Mouse (Mus musculus) hindbrain, embryonic 15.5 days (tissue): ENCODE measurements around the gene Ptprn2. TPM values are rescaled to one million over a fixed set of nuclear protein-coding genes. Genes with fewer than 3 reads are reported as not detected.
A peak's percentile ranks its signal among the peaks of the same experiment; 100 is the strongest.

Experiments
- ATAC-seq: fragments of 200-750 bp; cut with Nextera tagmentation; 2 replicates; pipeline ENCODE4 v1.8.0; 2017; ENCODE audit warnings: low read depth, moderate number of reproducible peaks, moderate TSS enrichment; ENCODE audit not compliant: low FRiP score
- H3K27ac ChIP-seq: fragments of 300-500 bp; sonication (generic); replicated peaks from 2 replicates; pipeline ENCODE4 v1.5.1; 2015; ENCODE audit warnings: mild to moderate bottlenecking, inconsistent platforms
- H3K27me3 ChIP-seq: fragments of 300-500 bp; sonication (generic); 2 replicates; pipeline ENCODE4 v1.6.1; 2015; ENCODE audit warnings: control low read depth, inconsistent platforms
- H3K36me3 ChIP-seq: fragments of 300-500 bp; sonication (generic); 2 replicates; pipeline ENCODE4 v1.6.1; 2015; ENCODE audit warnings: control low read depth, inconsistent platforms
- H3K4me1 ChIP-seq: fragments of 300-500 bp; sonication (generic); replicated peaks from 2 replicates; pipeline ENCODE4 v1.6.1; 2015; ENCODE audit warnings: control low read depth, inconsistent platforms
- H3K4me2 ChIP-seq: fragments of 300-500 bp; sonication (generic); 2 replicates; pipeline ENCODE4 v1.6.1; 2015; ENCODE audit warnings: moderate library complexity, mild to moderate bottlenecking, inconsistent platforms
- H3K4me3 ChIP-seq: fragments of 300-500 bp; sonication (generic); 2 replicates; pipeline ENCODE4 v1.5.1; 2015; ENCODE audit warnings: mild to moderate bottlenecking, inconsistent platforms
- H3K9ac ChIP-seq: fragments of 300-500 bp; sonication (generic); 2 replicates; pipeline ENCODE4 v1.6.1; 2015; ENCODE audit warnings: inconsistent platforms
- H3K9me3 ChIP-seq: fragments of 300-500 bp; sonication (generic); 2 replicates; pipeline ENCODE4 v1.6.1; 2016; ENCODE audit warnings: control low read depth, inconsistent platforms
- WGBS: fragments of 180-500 bp; shearing (Covaris S2); methylation state at CpG from one replicate; pipeline ENCODE4 v1.1.7; 2015; 5-methylcytosine and 5-hydroxymethylcytosine counted together
- polyA plus RNA-seq: library from polyadenylated mRNA; unstranded; fragments of >200 nt; fragmentation: Nextera tagmentation; extraction: Ambion mirVana; gene quantifications from 2 replicates; pipeline ENCODE4 v1.2.1, GENCODE M21; 2015

The Ptprn2 gene
- polyA plus RNA-seq, 1 experiment from 2014 or later: 14.7 TPM

DNA sequence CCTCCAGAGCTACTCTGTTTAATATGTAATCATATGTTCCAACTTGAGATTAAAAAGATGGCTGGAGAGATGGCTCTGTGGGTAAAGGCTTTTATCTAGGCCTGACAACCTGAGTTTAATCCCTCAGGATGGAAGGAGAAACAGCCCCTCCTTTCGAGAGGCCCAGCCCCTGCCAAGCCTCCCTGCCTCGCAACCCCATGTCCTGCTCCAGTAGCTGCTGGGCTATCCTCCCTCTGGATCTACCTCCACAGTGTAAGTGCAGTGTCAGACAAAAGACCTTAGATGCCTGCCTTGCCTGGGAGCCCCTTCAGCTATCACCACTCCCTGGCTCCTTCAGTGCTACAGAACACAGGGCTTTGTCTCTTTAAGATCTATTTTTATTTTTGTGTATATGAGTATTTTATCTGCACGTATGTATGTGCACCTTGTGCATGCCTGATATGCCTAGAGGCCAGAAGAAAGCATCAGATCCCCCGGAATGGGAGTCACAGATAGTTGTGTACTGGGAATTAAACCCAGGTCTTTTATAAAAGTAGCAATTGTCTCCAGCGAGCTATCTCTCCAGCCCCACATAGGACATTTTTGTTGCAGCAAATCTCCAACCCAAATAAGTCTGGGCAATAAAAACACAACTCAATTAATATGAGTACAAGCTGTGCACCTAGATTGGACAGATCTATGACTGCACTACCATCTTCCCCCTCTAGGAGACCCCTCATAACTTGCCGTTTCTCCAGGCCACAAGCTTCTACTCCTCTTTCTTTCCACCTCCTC is 775.1 kb downstream of the Ptprn2 start:
- Histone ChIP-seq H3K4me3 (no peak overlapping the region), H3K27ac (no peak overlapping the region), H3K9me3 (no peaks in the 10 kb centered on the region), H3K4me2 (no peak overlapping the region), H3K9ac (no peak overlapping the region), H3K4me1 (peaks cover 30% of the 10 kb centered on the region), H3K27me3 (no peaks in the 10 kb centered on the region), H3K36me3 (no peaks in the 10 kb centered on the region)
- no peak for ATAC-seq
- 68% methylated on average over 6 of the region's 6 CpGs for whole genome bisulfite sequencing

DNA sequence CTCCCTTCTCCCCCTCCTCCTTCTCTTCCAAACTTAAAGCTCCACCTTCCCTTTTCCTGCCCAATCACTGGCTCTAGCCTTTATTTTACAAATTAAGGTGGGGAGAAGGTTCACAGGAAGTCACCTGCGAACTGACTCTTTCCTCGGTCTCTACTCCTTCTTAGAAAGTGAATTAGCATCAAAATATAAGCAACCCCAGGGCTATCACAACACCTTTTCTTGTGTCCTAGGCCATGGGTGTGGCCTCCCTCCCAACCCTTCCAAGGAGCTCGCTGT is 775.6 kb downstream of the Ptprn2 start:
- Histone ChIP-seq H3K4me2 (no peak overlapping the region), H3K4me3 (no peak overlapping the region), H3K4me1 (peaks cover 27% of the 10 kb centered on the region), H3K27me3 (no peaks in the 10 kb centered on the region), H3K9ac (no peak overlapping the region), H3K9me3 (no peaks in the 10 kb centered on the region), H3K36me3 (no peaks in the 10 kb centered on the region), H3K27ac (no peak overlapping the region)
- WGBS: 49% methylated on average over 3 of the region's 3 CpGs
- no peak for ATAC-seq

DNA sequence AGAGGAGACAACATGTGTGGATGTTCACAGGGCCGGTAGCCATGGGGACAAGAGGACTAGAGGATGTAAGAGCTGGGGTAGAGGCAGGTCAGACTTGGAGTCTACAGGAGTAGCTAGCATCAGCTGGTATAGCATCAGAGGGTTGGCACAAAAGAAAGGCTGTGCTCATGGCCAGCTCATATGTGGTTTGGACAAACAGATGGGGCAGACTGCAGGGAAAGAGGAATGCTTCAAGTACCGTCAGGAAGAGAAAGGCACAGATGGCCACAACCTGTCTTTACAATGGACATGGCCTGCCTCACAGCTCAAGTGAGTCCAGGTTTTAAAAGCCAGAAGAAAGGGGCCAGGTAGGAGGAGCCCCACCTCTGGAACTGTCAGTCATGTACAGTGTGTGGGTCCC is 776.5 kb downstream of the Ptprn2 start:
- Histone ChIP-seq H3K4me2 (no peak overlapping the region), H3K9ac (no peak overlapping the region), H3K9me3 (no peaks in the 10 kb centered on the region), H3K27me3 (no peaks in the 10 kb centered on the region), H3K27ac (0 out of 2 replicates have a peak overlapping the region, but pooled peaks have one; percentile 31), H3K4me1 (peaks cover 21% of the 10 kb centered on the region), H3K36me3 (no peaks in the 10 kb centered on the region), H3K4me3 (no peak overlapping the region)
- 63% methylated on average over 2 of the region's 2 CpGs for WGBS
- ATAC-seq: no peak

DNA sequence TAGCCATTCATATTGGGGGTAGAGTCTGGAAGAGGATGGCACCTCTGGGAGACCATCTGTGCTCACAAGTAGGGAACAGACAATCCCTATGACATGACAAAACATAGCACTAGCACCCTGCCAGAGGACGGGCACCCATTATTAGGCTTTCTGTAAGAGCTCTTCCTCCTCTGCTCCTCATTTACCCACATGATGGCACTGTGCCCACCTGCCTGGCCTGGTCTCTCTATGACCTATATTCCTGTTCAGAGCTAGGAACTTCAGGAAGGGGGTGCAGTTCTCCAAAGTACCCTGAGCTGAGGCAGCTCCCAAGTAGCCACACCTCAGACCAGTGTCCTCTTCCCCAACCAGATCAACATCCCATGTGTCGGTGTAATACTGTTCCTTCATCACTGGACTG is 777.6 kb downstream of the Ptprn2 start:
- Histone ChIP-seq H3K27ac (no peak overlapping the region), H3K9ac (no peak overlapping the region), H3K4me2 (no peak overlapping the region), H3K36me3 (no peaks in the 10 kb centered on the region), H3K4me1 (peaks cover 10% of the 10 kb centered on the region), H3K9me3 (no peaks in the 10 kb centered on the region), H3K4me3 (no peak overlapping the region), H3K27me3 (no peaks in the 10 kb centered on the region)
- WGBS: 79% methylated on average over 2 of the region's 2 CpGs
- no peak for ATAC-seq

DNA sequence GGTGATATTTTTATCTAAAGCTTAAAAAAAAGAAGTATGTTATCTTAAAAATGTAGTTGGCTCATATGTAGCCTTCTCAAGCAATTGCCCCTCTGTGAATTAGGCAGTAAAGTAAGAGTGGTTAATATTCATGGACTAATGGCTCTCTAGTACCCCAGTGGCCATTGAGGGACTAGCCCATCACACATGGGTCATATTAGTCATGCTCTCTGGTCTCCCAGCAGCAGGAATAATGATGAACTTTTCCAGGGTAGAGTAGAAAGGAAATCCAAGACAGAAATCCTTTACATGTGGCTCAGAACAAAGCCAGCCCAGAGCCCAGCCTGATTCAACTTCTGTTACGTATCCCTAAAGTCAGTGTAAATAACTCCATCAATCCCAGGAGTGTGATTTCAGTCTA is 779.7 kb downstream of the Ptprn2 start:
- H3K4me2 ChIP-seq: no peak overlapping the region
- WGBS: 65% methylated on average over 1 of the region's 1 CpGs

DNA sequence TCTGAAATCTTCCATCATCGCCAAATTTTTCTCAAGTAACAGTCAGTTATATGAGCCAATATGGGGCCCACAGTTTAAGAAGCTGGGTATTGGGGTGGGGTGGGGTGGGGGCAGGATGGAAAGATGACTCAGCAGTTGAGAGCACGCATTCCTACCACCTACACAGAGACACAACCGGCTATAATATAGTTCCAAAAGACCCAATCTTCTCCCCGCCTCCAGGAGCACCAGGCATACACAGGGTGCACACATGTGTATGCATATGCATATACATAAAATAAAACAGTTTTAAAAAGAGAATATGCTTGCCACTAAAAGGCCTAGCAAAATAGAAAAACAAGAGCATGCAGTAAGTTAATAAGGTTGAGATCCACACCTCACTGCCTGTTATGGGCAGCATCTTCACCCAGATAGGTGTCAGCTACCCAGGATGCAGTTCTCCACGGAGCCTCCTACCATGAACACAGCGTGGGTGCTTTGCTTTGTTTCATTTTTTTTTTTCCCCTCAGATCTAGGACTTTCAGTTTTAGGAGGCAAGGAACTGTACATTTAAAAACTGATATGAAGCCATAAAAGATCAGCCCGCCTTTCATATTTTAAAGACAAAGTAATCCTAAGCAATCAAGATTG is 783.1 kb downstream of the Ptprn2 start:
- H3K27ac ChIP-seq: peak overlapping the region; percentile 66
- no peak overlapping the region for H3K4me2 ChIP-seq
- 73% methylated on average over 7 of the region's 7 CpGs for WGBS
- ATAC-seq: no peak
- H3K27me3 ChIP-seq: no peaks in the 10 kb centered on the region
- no peak overlapping the region for H3K4me3 ChIP-seq
- H3K36me3 ChIP-seq: no peaks in the 10 kb centered on the region
- H3K9ac ChIP-seq: no peak overlapping the region
- H3K9me3 ChIP-seq: no peaks in the 10 kb centered on the region
- peaks cover 40% of the 10 kb centered on the region for H3K4me1 ChIP-seq

More for the DNA sequence above, 779.7 kb downstream of the Ptprn2 start:
- H3K27ac ChIP-seq: no peak overlapping the region
- H3K9me3 ChIP-seq: no peaks in the 10 kb centered on the region
- H3K9ac ChIP-seq: no peak overlapping the region
- no peaks in the 10 kb centered on the region for H3K27me3 ChIP-seq
- H3K4me3 ChIP-seq: no peak overlapping the region
- ATAC-seq: no peak
- peaks cover 19% of the 10 kb centered on the region for H3K4me1 ChIP-seq
- H3K36me3 ChIP-seq: no peaks in the 10 kb centered on the region

DNA sequence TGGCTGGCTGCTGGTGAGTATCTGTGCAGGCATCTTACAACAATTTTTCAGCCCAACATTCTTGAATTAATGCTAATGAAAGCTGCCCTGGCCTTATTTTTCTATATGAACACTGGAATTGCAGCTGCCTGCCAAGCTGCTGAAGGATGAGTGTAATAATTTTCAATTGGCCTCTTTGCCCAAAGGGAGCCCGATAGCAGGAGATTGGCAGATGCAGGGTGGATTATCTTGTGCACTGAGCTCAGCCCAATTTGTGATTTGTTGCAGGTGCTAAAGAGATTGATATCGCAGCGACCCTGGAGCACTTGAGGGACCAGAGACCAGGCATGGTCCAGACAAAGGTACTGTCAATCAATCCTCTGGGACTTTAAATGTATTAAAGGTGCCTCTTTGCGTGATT is 783.8 kb downstream of the Ptprn2 start:
- no peak overlapping the region for H3K9ac ChIP-seq
- peak overlapping the region; percentile 66; the same call in 1 of the 2 replicates for H3K27ac ChIP-seq
- H3K36me3 ChIP-seq: no peaks in the 10 kb centered on the region
- no peak for ATAC-seq
- H3K4me1 ChIP-seq: peaks cover 40% of the 10 kb centered on the region
- WGBS: 33% methylated on average over 4 of the region's 4 CpGs
- no peak overlapping the region for H3K4me2 ChIP-seq
- H3K9me3 ChIP-seq: no peaks in the 10 kb centered on the region
- H3K4me3 ChIP-seq: no peak overlapping the region
- H3K27me3 ChIP-seq: no peaks in the 10 kb centered on the region

DNA sequence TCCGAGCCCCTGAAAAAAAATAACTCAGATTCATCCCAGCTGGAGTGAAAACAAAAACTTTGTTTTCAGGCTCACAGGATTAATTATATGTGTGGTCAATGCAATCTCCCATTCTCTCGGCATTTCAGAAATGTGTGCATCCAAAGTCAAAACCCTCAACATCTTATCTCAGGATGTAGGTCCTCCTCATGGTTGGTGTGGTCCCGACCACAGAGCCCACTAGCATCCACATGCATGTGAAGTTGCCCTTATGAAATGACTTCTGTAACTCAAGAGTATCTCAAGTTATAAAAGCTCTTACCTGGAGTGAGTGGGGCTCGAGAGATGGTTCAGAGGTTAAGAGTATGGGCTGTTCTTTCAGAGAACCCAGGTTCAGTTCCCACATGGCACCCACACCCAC is 784.7 kb downstream of the Ptprn2 start:
- WGBS: 85% methylated on average over 4 of the region's 4 CpGs
- Histone ChIP-seq H3K9me3 (no peaks in the 10 kb centered on the region), H3K4me2 (no peak overlapping the region), H3K27me3 (no peaks in the 10 kb centered on the region), H3K9ac (no peak overlapping the region), H3K36me3 (no peaks in the 10 kb centered on the region), H3K27ac (no peak overlapping the region), H3K4me3 (no peak overlapping the region), H3K4me1 (peaks cover 45% of the 10 kb centered on the region)
- no peak for ATAC-seq

DNA sequence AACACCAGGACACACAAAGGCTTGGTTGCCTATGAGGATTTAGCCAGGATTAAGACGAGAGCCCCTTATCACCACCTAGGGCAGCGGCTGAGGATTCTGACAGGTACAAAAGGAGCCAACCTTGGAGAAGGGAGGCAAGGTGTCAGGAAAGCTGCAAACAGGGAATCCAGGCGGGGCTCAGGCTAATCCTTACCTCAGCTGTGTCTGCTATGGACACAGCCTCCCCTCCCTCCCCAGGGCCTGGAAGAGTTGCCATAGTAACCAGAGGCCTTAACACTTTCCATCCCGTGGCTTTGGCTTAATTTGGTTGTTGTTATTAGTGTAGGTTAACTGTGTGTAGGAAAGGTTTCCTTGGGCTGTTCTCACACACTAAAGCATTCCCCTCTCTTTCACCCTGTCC is 787.6 kb downstream of the Ptprn2 start:
- Histone ChIP-seq H3K27me3 (no peaks in the 10 kb centered on the region), H3K27ac (peak overlapping the region; percentile 62), H3K36me3 (no peaks in the 10 kb centered on the region), H3K9me3 (no peaks in the 10 kb centered on the region), H3K4me2 (no peak overlapping the region), H3K4me3 (no peak overlapping the region), H3K4me1 (peaks cover 40% of the 10 kb centered on the region), H3K9ac (no peak overlapping the region)
- ATAC-seq: peak; percentile 69
- WGBS: 21% methylated on average over 4 of the region's 4 CpGs

DNA sequence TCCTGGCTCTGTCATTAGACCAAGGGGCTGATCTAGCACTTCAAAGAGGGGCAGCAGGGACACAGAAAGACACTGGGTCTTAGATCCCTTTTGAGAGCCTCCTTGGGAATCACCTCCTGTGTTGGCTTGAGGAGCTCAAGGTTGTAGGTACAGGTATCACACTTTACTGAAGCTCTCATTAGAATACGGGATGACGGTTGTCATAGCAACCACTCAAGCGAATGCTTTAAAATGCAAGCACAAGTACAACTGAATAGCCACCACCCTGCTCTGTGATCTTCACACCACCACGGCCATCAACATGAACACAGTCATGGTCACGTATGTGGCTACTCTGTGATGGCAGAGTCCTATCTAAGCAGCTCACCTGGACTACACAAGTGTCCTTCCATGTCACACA is 789.1 kb downstream of the Ptprn2 start:
- no peak overlapping the region for H3K9ac ChIP-seq

DNA sequence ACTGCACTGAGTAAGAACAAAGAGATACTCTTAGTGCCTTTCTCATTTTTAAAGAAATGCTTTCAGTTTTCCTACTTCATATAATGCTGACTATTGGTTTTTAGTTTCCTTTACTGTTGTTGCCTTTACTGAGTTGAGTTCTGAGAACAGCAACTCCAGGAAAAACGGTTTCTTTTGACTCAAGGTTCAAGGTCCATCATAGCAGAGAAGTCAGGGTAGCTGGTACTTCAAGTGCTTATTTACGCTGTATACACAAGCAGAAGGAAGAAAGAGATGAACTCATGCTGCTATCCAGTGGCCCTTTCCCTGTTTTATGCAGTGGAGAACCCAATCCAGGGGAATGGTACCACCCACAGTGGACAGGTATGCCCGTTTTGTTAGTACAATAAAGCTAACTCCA is 795.3 kb downstream of the Ptprn2 start:
- WGBS: 93% methylated on average over 3 of the region's 3 CpGs

More for the DNA sequence above, 789.1 kb downstream of the Ptprn2 start:
- no peaks in the 10 kb centered on the region for H3K36me3 ChIP-seq
- H3K27ac ChIP-seq: no peak overlapping the region
- WGBS: 60% methylated on average over 5 of the region's 5 CpGs
- H3K4me2 ChIP-seq: no peak overlapping the region
- no peak for ATAC-seq
- no peaks in the 10 kb centered on the region for H3K9me3 ChIP-seq
- H3K4me1 ChIP-seq: peaks cover 27% of the 10 kb centered on the region
- H3K4me3 ChIP-seq: no peak overlapping the region
- no peaks in the 10 kb centered on the region for H3K27me3 ChIP-seq

DNA sequence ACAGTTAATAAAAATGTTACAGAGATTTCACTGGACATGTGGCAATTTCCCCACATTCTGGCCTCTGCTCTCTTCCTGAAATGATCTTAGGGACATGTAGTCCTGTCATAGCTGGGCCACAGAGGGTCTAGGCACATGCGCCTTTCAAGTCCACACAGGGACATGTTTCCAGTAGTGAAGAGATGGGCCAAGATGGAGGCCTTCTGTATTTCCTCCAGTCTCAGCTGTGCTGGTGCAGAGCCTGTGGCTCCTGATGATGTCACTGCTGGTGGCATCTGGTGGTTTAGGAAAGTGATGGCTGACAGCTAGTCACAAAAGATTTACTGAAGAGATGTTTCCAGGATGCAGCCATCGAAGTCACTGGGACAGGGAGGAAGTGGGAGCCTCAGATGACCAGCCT is 797.1 kb downstream of the Ptprn2 start:
- H3K27ac ChIP-seq: no peak overlapping the region
- no peak for ATAC-seq

More for the DNA sequence above, 795.3 kb downstream of the Ptprn2 start:
- no peak overlapping the region for H3K4me2 ChIP-seq
- no peak overlapping the region for H3K4me3 ChIP-seq
- H3K27ac ChIP-seq: no peak overlapping the region
- ATAC-seq: no peak
- H3K27me3 ChIP-seq: no peaks in the 10 kb centered on the region
- H3K9me3 ChIP-seq: no peaks in the 10 kb centered on the region
- H3K9ac ChIP-seq: no peak overlapping the region
- 0 out of 2 replicates have a peak, but pooled peaks cover 4% of the 10 kb centered on the region for H3K36me3 ChIP-seq
- H3K4me1 ChIP-seq: 0 out of 2 replicates have a peak, but pooled peaks cover 5% of the 10 kb centered on the region

More for the DNA sequence above, 797.1 kb downstream of the Ptprn2 start:
- 0 out of 2 replicates have a peak, but pooled peaks cover 4% of the 10 kb centered on the region for H3K36me3 ChIP-seq
- H3K27me3 ChIP-seq: no peaks in the 10 kb centered on the region
- no peak overlapping the region for H3K9ac ChIP-seq
- WGBS: 87% methylated on average over 2 of the region's 2 CpGs
- H3K4me2 ChIP-seq: no peak overlapping the region
- no peaks in the 10 kb centered on the region for H3K9me3 ChIP-seq
- 0 out of 2 replicates have a peak, but pooled peaks cover 6% of the 10 kb centered on the region for H3K4me1 ChIP-seq
- H3K4me3 ChIP-seq: no peak overlapping the region
